Mouse (Mus musculus) gastrocnemius, adult 18-20 months (tissue): Measurements from ENCODE around the gene Tmem138. TPM values are rescaled to one million over a fixed set of nuclear protein-coding genes. Genes with fewer than 3 reads are reported as not detected.

Source experiments
- DNase-seq: peaks from one replicate; pipeline ENCODE4 v3.0.0; 2021; ENCODE audit warnings: low spot score
- long read RNA-seq, 2 experiments: library from polyadenylated mRNA; stranded (forward); transcript quantifications; one replicate each; pipeline ENCODE4 v2.0.0; 2021
- total RNA-seq, 2 experiments: library from RNA; stranded (reverse); gene quantifications; 2 replicates each; pipeline ENCODE4 v1.2.3; 2021

Tmem138 gene
- 1 to 10 TPM in 1 of 2 experiments, under 1 TPM in 1; 0.87 to 1.0 TPM for total RNA-seq
- long read RNA-seq, experiment 1, partial matches to known transcripts, result 0 of 1 reads
- long read RNA-seq, experiment 1, other reads (novel, unspliced or antisense), result 0 of 1 reads
- long read RNA-seq, experiment 2, partial matches to known transcripts, result 0 of 2 reads
- long read RNA-seq, experiment 2, other reads (novel, unspliced or antisense), result 1 of 2 reads

GRCm38 (mm10) chr19:10576690-10577561, at the start of gene Tmem138, which contains the start of gene Cyb561a3:
Gene Tmem138, minus strand, starts transcription at chr19:10577362.
Gene Cyb561a3, plus strand, starts transcription at chr19:10577172.
- peak; percentile 94 for DNase-seq

DNA sequence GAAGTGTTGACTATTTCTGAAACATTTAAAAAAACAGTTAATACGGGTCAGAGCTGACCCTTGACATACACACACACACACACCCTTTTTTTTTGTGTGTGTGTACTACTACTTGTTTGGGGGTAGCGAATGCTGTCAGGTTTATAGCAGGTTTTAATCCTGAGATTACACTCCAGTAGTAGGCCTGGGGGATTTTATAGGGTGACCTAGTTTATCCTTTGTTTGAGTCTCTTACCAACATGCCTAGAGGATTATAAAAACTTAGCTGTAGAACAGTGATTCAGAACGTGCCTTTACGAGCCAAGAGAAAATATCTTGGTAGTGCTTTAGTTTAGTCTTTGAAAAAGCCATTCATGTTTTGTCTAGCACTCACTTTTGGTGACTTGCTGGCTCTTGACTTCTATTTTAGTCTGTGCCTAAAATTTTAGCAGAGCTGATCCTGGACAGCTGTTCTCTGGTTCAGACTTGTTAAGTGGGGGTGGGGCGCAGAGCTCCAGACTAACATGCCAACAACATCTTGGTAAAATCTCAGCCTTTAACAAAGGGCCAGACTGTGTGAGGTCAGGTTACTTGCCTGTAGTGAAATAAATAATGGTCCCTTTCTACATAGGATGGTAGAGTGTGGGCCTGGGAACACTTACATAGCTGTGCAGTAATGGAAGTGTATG, 31.5 kb upstream of the Tmem138 start:
- DNase-seq, result no peak

DNA sequence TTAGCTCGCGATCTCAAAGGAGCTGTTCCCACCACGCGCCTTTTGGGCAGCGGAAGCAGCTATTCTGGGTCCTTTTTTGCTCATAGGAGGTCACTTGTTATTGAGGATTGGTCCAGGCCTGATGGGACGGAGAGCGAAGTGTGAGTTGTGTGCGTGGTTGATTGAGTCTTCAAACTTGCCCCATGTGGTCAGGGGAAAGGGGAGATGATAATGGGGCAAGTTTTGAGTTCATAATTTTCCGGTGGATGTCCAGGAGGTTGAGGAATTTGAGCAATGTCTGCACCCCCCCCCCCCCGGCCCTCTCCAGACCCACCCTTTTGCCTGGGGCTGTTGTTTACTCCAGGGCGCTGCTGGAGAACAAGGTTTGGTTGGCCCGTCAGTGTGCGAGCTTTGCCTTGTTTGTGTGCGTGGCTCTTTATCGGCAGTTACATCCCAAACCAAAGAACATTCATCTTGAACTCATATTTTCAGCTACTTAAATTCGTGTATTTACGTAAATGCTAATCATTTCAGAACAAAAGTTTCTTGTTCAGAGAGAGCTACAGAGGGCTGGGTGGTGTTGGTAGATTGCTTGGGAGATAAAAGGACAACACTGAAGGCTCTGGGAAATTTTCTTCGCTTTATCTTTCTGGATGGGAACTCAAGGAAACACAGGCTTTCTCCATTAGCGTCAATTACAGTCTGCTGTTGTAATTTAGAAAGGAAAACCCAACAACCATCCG, 28.9 kb upstream of the Tmem138 start:
- DNase-seq, result no peak

DNA sequence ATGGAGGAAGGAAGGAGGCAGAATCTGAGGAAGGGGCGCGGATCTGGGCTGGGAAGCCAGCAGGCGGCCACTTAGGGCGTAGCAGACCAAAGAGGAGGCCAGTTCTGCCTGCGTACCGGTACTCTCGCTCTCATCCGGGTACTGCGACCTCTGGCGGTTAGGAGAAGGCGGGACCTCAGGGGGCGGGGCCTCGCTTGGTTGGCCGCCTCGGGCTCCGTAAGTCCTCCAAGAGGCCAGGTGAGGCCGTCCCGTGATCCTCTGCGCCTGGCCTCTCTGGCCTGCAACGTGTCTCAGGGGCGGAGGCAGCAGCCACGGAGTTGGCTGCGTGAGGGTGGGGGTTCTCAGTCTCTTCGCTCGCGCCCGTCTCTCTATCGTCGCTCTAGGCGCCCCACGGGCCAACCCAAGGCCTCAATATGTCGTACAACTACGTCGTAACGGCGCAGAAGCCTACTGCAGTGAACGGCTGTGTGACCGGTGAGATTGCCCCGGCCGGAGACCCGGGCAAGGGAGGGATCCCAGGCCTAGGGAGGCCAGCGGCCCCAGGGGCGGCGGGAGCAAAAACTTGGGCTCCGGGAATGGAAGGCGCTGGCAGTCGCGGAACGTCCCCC, 28.2 kb upstream of the Tmem138 start, which contains the start of the genes Ddb1 and Tkfc:
TSS of gene Ddb1 (plus strand) at position 35 of the 608 bp plus-strand sequence.
TSS of gene Tkfc (minus strand) at position 362 of the 608 bp plus-strand sequence.
- DNase-seq, result peak; percentile 99

GRCm38 (mm10) chr19:10604534-10604933, 27.4 kb upstream of the Tmem138 start:
- DNase-seq, result no peak

DNA sequence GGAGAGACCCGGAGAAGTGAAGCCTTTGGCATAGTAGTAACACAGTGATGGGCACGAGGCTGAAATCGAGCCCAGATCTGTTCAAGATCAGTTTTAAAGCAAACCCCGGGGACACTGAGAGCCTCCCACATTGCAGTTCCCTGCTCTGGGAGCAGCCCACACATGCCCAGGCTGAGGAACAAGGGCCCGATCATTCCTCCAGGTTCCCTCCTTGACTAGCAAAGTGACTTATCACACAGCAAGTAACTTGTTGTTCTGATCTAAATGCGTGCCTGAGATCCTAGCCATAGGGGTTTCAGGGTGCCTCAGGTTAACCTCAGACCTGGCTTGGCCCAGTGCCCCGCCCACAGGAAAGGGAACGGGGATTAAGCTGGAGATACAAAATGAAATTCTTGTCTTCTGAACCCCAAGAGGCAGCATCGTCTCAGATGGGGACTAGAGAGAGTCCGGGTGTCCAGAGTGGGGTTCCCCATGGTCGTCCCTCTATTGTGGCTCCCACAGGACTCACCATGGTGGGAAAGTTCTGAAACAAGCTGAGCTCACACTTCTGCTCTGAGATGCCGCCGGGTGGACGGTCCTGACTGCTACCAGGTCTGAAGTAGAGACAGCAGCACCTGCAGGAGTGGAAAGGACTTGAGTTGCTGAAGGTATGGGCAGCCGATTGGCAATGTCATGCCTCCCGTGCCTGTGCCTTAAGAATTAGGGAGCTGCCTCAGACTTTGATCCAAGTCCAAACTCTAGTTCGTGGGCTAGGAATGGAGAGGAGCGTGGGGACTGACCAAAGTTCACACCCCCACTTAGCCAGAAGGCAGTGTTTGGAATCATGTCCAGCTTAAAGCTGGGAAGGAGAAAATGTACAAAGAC, 26.7 kb upstream of the Tmem138 start:
- DNase-seq, result no peak

GRCm38 (mm10) chr19:10602787-10603186, 25.6 kb upstream of the Tmem138 start:
- DNase-seq, result peak; percentile 83

GRCm38 (mm10) chr19:10602247-10602769, 25.1 kb upstream of the Tmem138 start:
- no peak for DNase-seq

GRCm38 (mm10) chr19:10599648-10600047, 22.5 kb upstream of the Tmem138 start:
- DNase-seq, result no peak

- DNase-seq, result no peak
These were observed 21.0 kb upstream of the Tmem138 start for GRCm38 (mm10) chr19:10598188-10598587.

- DNase-seq, result no peak
These were observed 14.7 kb upstream of the Tmem138 start for GRCm38 (mm10) chr19:10591659-10592377.

GRCm38 (mm10) chr19:10590301-10590700, 13.1 kb upstream of the Tmem138 start:
- no peak for DNase-seq

DNA sequence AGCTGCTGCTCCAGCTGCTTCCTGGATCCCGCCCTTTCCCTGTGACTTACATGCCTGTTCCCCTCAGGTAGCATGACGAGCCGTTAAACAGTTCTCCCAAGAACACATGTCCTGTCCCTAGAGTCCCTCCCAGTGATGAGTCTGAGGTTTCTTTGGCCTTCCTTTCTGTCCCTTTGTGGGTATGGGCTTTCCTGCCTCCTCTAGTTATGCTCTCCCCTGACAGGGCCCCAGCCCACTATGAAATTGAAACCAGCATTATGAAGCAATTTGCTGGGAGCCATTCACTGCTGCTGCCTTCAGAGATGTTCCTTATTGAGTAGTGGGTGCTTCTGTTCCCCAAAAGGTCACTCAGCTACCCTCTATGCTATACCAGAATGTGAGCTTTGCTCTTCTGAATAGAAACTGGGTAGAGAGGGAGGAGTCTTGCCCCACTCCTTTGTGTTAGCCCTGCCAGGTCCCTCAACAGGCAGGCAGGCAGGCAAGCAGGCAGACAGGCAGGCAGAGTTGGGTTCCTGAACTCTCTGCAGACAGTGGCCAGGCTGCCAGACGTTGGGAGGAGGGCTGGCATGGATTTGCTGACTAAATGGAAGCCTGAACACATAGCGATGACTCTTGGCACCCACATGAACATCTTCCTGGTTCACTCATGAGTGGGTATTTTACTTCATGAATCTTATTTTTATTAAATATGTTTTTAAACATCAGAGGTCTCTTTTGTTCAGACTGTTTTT, 12.1 kb upstream of the Tmem138 start:
- no peak for DNase-seq

- DNase-seq, result no peak
These were observed 10.1 kb upstream of the Tmem138 start for GRCm38 (mm10) chr19:10587231-10587630.

DNA sequence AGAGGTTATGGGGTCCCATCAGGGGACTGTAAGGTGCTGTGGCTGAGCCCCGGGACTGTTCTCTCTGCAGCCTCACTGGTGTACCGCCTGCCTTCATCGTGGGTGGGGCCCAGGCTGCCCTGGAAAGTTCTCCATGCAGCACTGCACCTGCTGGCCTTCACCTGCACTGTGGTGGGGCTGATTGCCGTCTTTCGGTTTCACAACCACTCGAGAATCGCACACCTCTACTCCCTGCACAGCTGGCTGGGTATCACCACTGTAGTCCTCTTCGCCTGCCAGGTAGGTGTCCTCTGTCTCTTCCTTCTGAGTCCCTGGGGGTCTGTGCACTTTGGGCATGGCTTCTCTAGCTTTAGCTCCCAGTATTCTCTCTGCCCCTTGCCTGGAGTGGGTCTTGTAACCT, 8.0 kb upstream of the Tmem138 start:
- DNase-seq, result no peak

- no peak for DNase-seq
These were observed 6.5 kb upstream of the Tmem138 start for GRCm38 (mm10) chr19:10583550-10584146.

DNA sequence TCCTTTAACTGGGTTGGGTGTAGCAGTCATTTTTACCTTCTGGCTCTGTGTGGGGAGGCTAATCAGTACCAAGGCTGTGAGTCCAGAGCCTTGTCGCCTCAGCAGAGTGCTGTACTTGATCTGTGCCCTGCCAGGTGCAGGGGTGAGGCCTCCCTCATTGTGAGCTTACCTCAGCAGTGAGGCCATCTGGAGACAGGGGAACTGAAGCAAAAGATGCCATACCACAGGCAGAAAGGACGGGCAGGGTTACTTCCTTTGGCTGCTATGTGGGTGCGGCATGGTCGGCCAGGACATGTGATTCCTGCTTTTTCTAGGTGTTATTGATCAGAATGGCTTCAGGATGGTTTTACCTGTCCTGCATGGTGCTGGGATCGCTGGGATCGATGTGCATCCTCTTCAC, 4.8 kb upstream of the Tmem138 start:
- no peak for DNase-seq

- DNase-seq, result no peak
These were observed 3.6 kb upstream of the Tmem138 start for GRCm38 (mm10) chr19:10580761-10581160.
